Mouse (Mus musculus) macrophage (primary cell): ENCODE data around the gene Med24. TPM values are rescaled to one million over a fixed set of nuclear protein-coding genes. Genes with fewer than 3 reads are reported as not detected.

Source experiments
- H3K27ac ChIP-seq: fragments of 350-480 bp; formaldehyde crosslinking; 2 replicates; pipeline ENCODE4 v1.9.0; 2021
- H3K36me3 ChIP-seq: fragments of 350-480 bp; formaldehyde crosslinking; 2 replicates; pipeline ENCODE4 v1.9.0; 2021; ENCODE audit errors: inconsistent target
- H3K4me3 ChIP-seq: fragments of 350-480 bp; formaldehyde crosslinking; 2 replicates; pipeline ENCODE4 v1.9.0; 2021; ENCODE audit errors: inconsistent target
- H3K79me2 ChIP-seq: fragments of 350-480 bp; formaldehyde crosslinking; 2 replicates; pipeline ENCODE4 v1.9.0; 2021; ENCODE audit errors: inconsistent target
- WGBS: methylation state at CpG from one replicate; pipeline ENCODE4 v1.1.7; 2026; ENCODE audit warnings: inconsistent platforms; ENCODE audit not compliant: missing documents; 5-methylcytosine and 5-hydroxymethylcytosine counted together
- polyA plus RNA-seq: library from polyadenylated mRNA; stranded (reverse); fragments of 250-400 nt; gene quantifications from 3 replicates; pipeline ENCODE4 v1.2.4, GENCODE M21; 2018; ENCODE audit warnings: inconsistent platforms

The Med24 gene
- polyA plus RNA-seq, 1 experiment from 2014 or later = 19.2 TPM

- WGBS = 94% methylated on average over 6 of the region's 6 CpGs
- Histone ChIP-seq H3K79me2 (no peaks in the 10 kb centered on the region), H3K36me3 (no peaks in the 10 kb centered on the region), H3K4me3 (no peak overlapping the region), H3K27ac (no peak overlapping the region)
Measured at GRCm38 (mm10) chr11:98755726-98756380, 26.6 kb upstream of the Med24 start.

GRCm38 (mm10) chr11:98754621-98755181 lies 25.5 kb upstream of the Med24 start:
- no peaks in the 10 kb centered on the region for H3K79me2 ChIP-seq
- no peaks in the 10 kb centered on the region for H3K36me3 ChIP-seq
- WGBS = 31% methylated on average over 7 of the region's 7 CpGs
- no peak overlapping the region for H3K4me3 ChIP-seq
- H3K27ac ChIP-seq = peak overlapping the region; percentile 32

GRCm38 (mm10) chr11:98754151-98754620 lies 25.0 kb upstream of the Med24 start:
- Histone ChIP-seq H3K27ac (peak overlapping the region; percentile 32), H3K79me2 (no peaks in the 10 kb centered on the region)

GRCm38 (mm10) chr11:98753264-98753663 lies 24.0 kb upstream of the Med24 start:
- 98% methylated on average over 5 of the region's 5 CpGs for WGBS
- H3K27ac ChIP-seq = no peak overlapping the region
- no peaks in the 10 kb centered on the region for H3K79me2 ChIP-seq
- H3K36me3 ChIP-seq = no peaks in the 10 kb centered on the region
- no peak overlapping the region for H3K4me3 ChIP-seq

More at GRCm38 (mm10) chr11:98754151-98754620, 25.0 kb upstream of the Med24 start:
- WGBS = 46% methylated on average over 9 of the region's 9 CpGs
- Histone ChIP-seq H3K4me3 (no peak overlapping the region), H3K36me3 (no peaks in the 10 kb centered on the region)

GRCm38 (mm10) chr11:98752562-98753140 lies 23.4 kb upstream of the Med24 start:
- Histone ChIP-seq H3K27ac (no peak overlapping the region), H3K36me3 (no peaks in the 10 kb centered on the region), H3K4me3 (no peak overlapping the region), H3K79me2 (no peaks in the 10 kb centered on the region)
- WGBS = 90% methylated on average over 10 of the region's 10 CpGs

- Histone ChIP-seq H3K79me2 (no peaks in the 10 kb centered on the region), H3K27ac (no peak overlapping the region), H3K4me3 (no peak overlapping the region), H3K36me3 (no peaks in the 10 kb centered on the region)
- 67% methylated on average over 6 of the region's 6 CpGs for WGBS
Measured at GRCm38 (mm10) chr11:98751221-98751782, 22.1 kb upstream of the Med24 start.

GRCm38 (mm10) chr11:98750351-98751201 lies 21.3 kb upstream of the Med24 start:
- H3K4me3 ChIP-seq = no peak overlapping the region
- WGBS = 33% methylated on average over 17 of the region's 17 CpGs
- H3K79me2 ChIP-seq = no peaks in the 10 kb centered on the region; the same call in 1 of the 2 replicates
- no peak overlapping the region for H3K27ac ChIP-seq
- H3K36me3 ChIP-seq = no peaks in the 10 kb centered on the region

- no peak overlapping the region for H3K27ac ChIP-seq
- H3K79me2 ChIP-seq = no peaks in the 10 kb centered on the region; the same call in 1 of the 2 replicates
- H3K4me3 ChIP-seq = no peak overlapping the region
- WGBS = 93% methylated on average over 3 of the region's 5 CpGs
- no peaks in the 10 kb centered on the region for H3K36me3 ChIP-seq
Measured at GRCm38 (mm10) chr11:98749716-98750115, 20.5 kb upstream of the Med24 start.

- Histone ChIP-seq H3K27ac (no peak overlapping the region), H3K4me3 (no peak overlapping the region), H3K79me2 (no peaks in the 10 kb centered on the region; the same call in 1 of the 2 replicates), H3K36me3 (no peaks in the 10 kb centered on the region)
- WGBS = 63% methylated on average over 15 of the region's 15 CpGs
Measured at GRCm38 (mm10) chr11:98748506-98749416, 19.5 kb upstream of the Med24 start.

GRCm38 (mm10) chr11:98747804-98748505 lies 18.7 kb upstream of the Med24 start:
- Histone ChIP-seq H3K27ac (no peak overlapping the region), H3K36me3 (no peaks in the 10 kb centered on the region), H3K4me3 (no peak overlapping the region), H3K79me2 (no peaks in the 10 kb centered on the region; the same call in 1 of the 2 replicates)
- 56% methylated on average over 6 of the region's 6 CpGs for WGBS

GRCm38 (mm10) chr11:98746855-98747693 lies 17.8 kb upstream of the Med24 start:
- no peaks in the 10 kb centered on the region; the same call in 1 of the 2 replicates for H3K79me2 ChIP-seq
- 7% methylated on average over 16 of the region's 19 CpGs for WGBS
- no peak overlapping the region for H3K27ac ChIP-seq
- no peaks in the 10 kb centered on the region for H3K36me3 ChIP-seq
- H3K4me3 ChIP-seq = peak overlapping the region; percentile 24
